Mouse (Mus musculus) liver, postnatal 0 days (tissue): ENCODE results near the gene Pcsk1n.

Source experiments
- CTCF ChIP-seq: sonication (generic); IDR thresholded peaks from 2 replicates; pipeline ENCODE4 v1.5.1; 2016; ENCODE audit warnings: antibody characterized with exemption, low read depth
- EP300 ChIP-seq: IDR thresholded peaks from 2 replicates; pipeline ENCODE4 v1.6.1; 2016; ENCODE audit warnings: antibody characterized with exemption, low read depth, mild to moderate bottlenecking

DNA sequence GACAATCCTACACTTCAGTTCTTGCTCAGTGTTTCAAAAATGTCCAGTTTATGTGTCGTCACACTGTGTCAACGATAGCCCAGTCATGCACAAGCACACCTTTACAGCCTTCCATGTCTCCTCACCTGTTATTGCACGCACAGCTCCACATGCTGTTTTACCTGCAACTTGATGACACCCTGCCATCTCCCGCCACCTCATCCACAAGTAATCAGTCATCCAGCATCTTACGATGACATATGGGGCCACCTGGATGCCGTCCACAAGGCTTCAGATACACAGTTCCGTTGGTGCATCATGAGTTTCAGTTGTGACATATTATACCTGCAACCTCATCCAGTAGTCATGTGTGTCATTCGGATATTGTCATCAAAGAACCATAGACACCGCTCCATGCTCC lies 39.2 kb downstream of the Pcsk1n start:
- TF ChIP-seq EP300 (no peak), CTCF (no peak)
